ENCODE assay signal across 9 mouse cellular contexts in genomic region chr2:60086197-60086903, GRCm38 (mm10).
A peak's percentile ranks its signal among the peaks of the same experiment; 100 is the strongest.
DNase-seq lines count a peak whose midpoint lies in the region; ATAC-seq lines count a peak whose summit lies in the region.
"Had no signal": no experiment of that assay in that cellular context is flagged by ENCODE, and none has a peak within 500 bp of the region (broad histone marks: within the 10 kb centered on the region; RNA-seq: fewer than 3 reads in every experiment).

No protein-coding gene starts in this region.

- peak; percentile 47 to 54 for DNase-seq in kidney, postnatal 36 days
- DNase-seq in right cerebral cortex, postnatal 36 days (ENCODE audit: low spot score in 2 of 2) = no peak
- no peak for DNase-seq in ovary, postnatal 10 days (ENCODE audit: low spot score)
- DNase-seq in layer of hippocampus, adult 18-20 months (ENCODE audit: low spot score in 2 of 2) = no peak
- DNase-seq: midbrain, embryonic 14.5 days had no signal

- no peak for ATAC-seq in liver, embryonic 16.5 days (ENCODE audit: low read depth)
- no peak for ATAC-seq in liver, embryonic 12.5 days
- no peak for ATAC-seq in embryonic facial prominence, embryonic 15.5 days (ENCODE audit: insufficient number of reproducible peaks, low FRiP score, low TSS enrichment, low read depth)
- peak; percentile 61 for ATAC-seq in neutrophil, adult 5-6 weeks (ENCODE audit: extremely low read depth, insufficient number of reproducible peaks, low FRiP score, poor library complexity, severe bottlenecking)

- 0 out of 2 replicates have a peak overlapping the region, but pooled peaks have one; percentile 32 for H3K27ac ChIP-seq in liver, embryonic 16.5 days (ENCODE audit: low read length)
- no peak overlapping the region for H3K27ac ChIP-seq in liver, embryonic 12.5 days
- 0 out of 2 replicates have a peak overlapping the region, but pooled peaks have one; percentile 22 for H3K27ac ChIP-seq in embryonic facial prominence, embryonic 15.5 days (replicated peaks)

- H3K9ac ChIP-seq in liver, embryonic 16.5 days (ENCODE audit: low read depth, low read length) = no peak overlapping the region
- H3K9ac ChIP-seq in liver, embryonic 12.5 days = no peak overlapping the region
- no peak overlapping the region for H3K9ac ChIP-seq in embryonic facial prominence, embryonic 15.5 days

- no peaks in the 10 kb centered on the region for H3K27me3 ChIP-seq in liver, embryonic 16.5 days (ENCODE audit: control insufficient read depth, insufficient read depth, low read depth, low read length)
- H3K27me3 ChIP-seq in liver, embryonic 12.5 days (replicated peaks) = no peaks in the 10 kb centered on the region
- no peaks in the 10 kb centered on the region for H3K27me3 ChIP-seq in embryonic facial prominence, embryonic 15.5 days

- 71% methylated on average over 8 of the region's 8 CpGs for WGBS in liver, embryonic 16.5 days (ENCODE audit: insufficient replicate concordance)
- WGBS in liver, embryonic 12.5 days (ENCODE audit: insufficient replicate concordance) = 72% methylated on average over 8 of the region's 8 CpGs
- WGBS in embryonic facial prominence, embryonic 15.5 days = 55% methylated on average over 8 of the region's 8 CpGs

- H3K9me3 ChIP-seq in liver, embryonic 16.5 days (replicated peaks; ENCODE audit: control insufficient read depth, low read length) = no peaks in the 10 kb centered on the region
- no peaks in the 10 kb centered on the region for H3K9me3 ChIP-seq in liver, embryonic 12.5 days (replicated peaks)
- H3K9me3 ChIP-seq in embryonic facial prominence, embryonic 15.5 days (replicated peaks) = no peaks in the 10 kb centered on the region

- H3K4me1 ChIP-seq in liver, embryonic 16.5 days (ENCODE audit: control insufficient read depth, low read depth, low read length) = peaks cover 4% of the 10 kb centered on the region
- peaks cover 20% of the 10 kb centered on the region for H3K4me1 ChIP-seq in liver, embryonic 12.5 days
- H3K4me1 ChIP-seq in embryonic facial prominence, embryonic 15.5 days = peaks cover 8% of the 10 kb centered on the region

- no peak overlapping the region for H3K4me2 ChIP-seq in liver, embryonic 16.5 days (ENCODE audit: low read depth, low read length)
- H3K4me2 ChIP-seq in liver, embryonic 12.5 days = no peak overlapping the region
- H3K4me2 ChIP-seq in embryonic facial prominence, embryonic 15.5 days (replicated peaks) = no peak overlapping the region

- no peaks in the 10 kb centered on the region for H3K36me3 ChIP-seq in liver, embryonic 16.5 days (ENCODE audit: control insufficient read depth, insufficient read depth)
- H3K36me3 ChIP-seq in liver, embryonic 12.5 days = no peaks in the 10 kb centered on the region
- no peaks in the 10 kb centered on the region for H3K36me3 ChIP-seq in embryonic facial prominence, embryonic 15.5 days

- no peak overlapping the region for H3K4me3 ChIP-seq in liver, embryonic 16.5 days (ENCODE audit: low read depth, low read length)
- H3K4me3 ChIP-seq in liver, embryonic 12.5 days = no peak overlapping the region
- H3K4me3 ChIP-seq in embryonic facial prominence, embryonic 15.5 days (replicated peaks) = no peak overlapping the region

Comparison
In these comparisons a context has a peak if more than half of its experiments do, and no peak if none do; other contexts are left out.
1. DNase-seq: peak in kidney, postnatal 36 days (2 of 2); none in right cerebral cortex, postnatal 36 days (0 of 2), ovary, postnatal 10 days (single experiment) and layer of hippocampus, adult 18-20 months (0 of 2).